Mouse (Mus musculus): ENCODE data around the gene Gm11042.

DNA sequence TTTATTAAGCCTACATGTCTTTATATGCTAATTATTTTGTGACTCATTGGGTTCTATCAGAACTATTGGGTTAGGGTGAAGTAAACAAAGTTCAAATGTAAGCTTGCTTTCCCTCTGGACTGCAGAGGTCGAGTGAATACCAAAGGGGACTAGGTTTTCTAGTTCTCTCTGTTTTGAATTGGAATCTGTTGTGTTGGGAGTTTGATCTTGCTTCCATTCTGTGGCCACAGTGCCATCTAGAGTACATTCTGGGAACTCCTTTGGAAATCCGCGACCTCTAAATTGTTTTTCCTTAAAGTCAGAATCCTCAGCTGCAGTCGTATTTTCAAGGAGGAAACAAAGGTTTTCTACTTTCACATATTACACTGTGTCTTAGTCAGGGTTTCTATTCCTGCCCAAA is 22.6 kb downstream of the Gm11042 start:
- no peak for TF ChIP-seq POLR2A (IDR thresholded peaks at IDR 0.05; ENCODE audit: extremely low read depth, insufficient read depth, low read length)
- peak; percentile 40 for TF ChIP-seq CTCF (IDR thresholded peaks at IDR 0.05; ENCODE audit: low read depth, low read length)

Measured in liver, adult 2 months (tissue).